Mouse (Mus musculus): ENCODE measurements around the gene Snap25.

Snap25 gene

DNA sequence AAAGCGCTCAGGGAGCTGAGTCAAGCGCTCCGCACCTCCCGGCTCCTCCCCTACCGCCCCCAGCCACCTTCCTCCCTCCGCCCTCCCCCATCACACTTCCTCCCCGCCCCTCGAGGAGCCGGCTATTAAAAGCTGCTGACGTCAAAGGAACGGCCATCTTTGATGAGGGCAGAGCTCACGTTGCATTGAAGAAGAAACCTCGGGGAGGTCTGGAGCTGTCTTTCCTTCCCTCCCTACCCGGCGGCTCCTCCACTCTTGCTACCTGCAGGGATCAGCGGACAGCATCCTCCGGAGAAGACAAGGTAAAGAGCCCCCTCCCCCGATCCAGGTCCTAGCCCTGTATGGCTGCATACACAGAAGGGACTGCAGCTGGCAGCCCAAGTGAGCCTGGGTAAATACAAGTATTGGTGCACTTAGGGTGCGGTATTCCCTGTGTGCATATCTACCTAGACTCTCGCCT, at the start of gene Snap25:
Snap25 (plus strand) TSS at position 155 of the 460 bp plus-strand sequence.
- DNase-seq (ENCODE audit: low spot score), result peak; percentile 82

DNA sequence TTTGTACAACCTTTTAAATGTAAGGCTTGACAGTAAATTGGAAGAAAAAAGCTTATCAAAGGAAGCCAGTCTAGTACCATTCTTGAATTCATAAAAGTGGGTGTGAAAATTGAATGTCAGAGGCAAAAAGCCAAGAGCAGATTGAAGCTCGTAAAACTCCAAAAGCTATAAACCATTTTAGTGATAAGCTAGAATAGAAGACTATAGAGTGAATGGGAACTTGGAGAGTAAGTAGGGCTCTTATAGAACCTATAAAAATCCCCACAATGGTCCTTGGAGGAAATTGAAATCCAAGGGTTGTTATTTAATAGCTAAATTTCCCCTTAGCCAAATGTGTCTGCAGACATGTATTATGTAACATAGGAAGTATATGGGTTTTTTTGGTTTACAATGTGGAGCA, 46.3 kb upstream of the Snap25 start:
- no peak for DNase-seq (ENCODE audit: low spot score)

DNA sequence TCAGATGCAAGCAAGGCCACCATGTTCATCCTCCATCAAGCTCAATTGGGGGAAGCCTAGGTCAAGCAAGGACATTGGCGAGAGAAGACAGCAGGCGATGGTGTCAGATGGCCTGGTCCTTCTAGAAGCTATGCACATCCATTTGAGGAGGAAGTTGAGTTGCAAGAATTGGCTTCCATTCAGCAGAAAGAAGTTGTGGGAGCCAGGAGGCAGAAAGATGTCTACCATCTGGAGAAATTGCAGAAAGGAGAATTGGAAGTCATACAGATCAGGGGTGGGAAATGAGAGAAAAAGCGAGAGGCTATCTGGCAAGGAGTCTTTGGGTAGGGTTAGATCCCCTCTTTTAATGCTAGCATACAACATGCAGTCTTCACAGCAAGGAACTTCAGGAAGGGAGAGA, 44.1 kb upstream of the Snap25 start:
- DNase-seq (ENCODE audit: low spot score), result no peak

DNA sequence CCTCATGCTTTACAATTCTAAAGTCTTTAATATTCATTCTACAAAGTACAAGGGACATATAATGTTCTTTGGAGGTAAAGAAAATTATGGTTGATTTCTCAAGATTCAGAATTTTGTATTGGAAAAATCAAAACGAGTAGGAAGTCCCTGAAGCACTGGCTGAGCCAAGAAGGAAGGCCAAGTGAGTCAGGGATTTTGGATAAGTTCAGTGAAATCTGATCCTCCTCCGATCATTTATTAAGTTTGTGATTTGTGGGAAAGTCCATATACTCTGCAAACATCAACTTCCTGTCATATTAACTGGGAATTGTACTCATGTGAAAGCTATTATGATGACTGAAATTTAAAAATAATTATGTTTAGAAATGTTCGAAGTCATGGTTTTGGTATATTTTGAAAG, 43.6 kb upstream of the Snap25 start:
- no peak for DNase-seq (ENCODE audit: low spot score)

DNA sequence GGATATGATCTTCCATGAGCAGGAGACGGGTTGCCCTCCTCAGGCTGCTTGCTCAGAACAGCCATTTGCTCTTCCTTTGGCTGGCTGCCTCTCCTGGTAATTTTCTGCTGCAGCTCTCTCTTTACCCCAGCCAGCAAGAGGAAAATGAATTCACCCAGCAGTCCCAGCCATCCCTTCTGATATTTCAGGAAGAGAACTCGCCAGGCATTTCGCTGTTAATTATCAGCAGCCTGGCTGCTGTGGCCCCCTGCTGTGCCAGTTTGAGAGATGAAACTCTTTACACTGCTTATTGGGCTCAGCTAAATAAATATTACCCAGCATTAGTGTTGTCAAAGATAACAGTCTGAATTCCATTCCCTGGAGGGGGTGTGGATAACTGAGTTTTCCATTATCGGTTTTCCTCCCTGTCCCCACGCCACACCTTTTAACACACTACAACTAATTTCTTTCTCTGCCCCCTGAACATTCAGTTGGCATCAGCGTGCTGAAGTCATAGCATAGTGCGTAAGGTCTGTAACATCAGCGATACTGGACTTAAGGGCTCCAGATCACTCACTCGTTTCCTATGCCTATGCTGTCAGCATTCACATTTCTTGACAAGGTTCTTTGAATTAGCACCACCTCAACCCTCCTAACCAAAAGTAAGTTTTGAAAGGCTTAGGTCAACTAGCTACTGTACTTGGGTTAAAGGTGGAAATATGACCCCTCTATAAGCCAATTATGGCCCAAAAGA, 42.5 kb upstream of the Snap25 start:
- DNase-seq (ENCODE audit: low spot score), result peak; percentile 53

DNA sequence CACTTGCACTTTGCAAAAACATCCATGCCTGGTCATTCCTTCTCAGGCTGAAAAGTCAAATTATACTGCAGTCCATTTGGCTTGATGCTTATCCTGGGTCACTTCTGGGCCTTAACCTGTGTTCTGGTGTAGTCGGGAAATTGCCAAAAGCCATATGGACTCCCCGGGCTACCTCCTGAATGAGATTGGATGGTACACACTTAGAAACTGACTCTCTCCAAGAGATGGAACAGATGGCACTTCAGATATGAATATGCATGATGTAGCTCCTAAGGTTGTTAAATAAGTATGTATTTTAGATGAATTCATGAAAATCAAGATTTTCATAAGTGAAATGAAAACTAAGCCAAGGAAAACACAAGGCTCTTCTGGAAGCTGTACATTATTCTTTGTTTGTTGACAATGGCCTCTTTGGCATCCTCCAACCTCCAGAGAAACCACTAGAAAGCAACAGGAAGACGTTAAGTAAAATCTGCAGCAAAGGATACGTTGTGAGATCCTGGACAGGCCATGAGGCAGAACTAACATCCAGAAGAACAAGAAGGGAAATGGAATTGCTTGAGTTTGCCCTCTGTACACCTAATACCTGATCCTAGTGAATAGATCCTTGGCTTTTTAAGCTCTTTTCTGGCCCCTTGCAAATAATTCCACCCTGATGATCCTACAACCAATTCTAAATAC, 39.0 kb upstream of the Snap25 start:
- no peak for DNase-seq (ENCODE audit: low spot score)

DNA sequence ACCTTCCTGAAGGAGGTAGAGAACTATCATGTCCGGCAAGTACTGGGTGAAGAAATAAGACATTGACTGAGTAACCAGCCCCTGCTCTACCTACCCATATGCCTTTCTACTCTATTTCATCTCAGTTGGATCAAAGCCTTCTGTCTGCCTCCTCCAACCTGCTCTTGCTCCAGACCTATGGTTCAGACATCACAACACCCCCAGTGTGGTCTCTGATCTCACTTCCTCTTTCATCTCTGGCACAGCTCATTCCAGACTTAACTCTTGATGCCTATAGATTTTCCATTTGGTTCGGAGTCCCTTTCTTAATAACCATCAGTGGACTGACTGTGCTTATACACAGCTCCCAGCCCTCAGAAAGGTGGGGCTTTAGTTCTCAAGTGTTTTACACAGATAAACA, 37.1 kb upstream of the Snap25 start:
- DNase-seq (ENCODE audit: low spot score), result no peak

DNA sequence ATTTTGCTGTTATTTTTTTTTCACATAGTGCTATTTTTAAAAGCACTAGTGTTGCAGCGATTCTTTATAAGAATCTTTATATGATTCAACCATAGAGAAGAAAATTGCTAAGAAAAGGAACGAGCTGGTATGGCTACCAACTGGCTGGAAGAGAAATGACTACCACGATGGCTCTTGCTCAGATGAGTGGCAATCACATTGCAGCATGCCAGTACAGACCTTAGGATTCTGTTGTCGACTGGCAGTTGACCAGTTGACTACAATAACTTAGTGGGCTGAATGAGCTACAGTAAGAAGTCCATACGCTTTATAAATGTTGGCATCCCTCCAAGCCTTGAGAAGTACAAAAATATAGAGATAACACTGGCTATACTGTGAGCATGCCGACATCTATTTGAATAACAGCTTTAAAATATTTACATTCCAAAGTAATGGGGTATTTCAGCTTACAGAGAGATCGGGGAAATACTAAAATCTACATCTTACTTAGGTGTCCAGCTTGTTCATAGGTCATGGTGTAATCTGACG, 36.3 kb upstream of the Snap25 start:
- no peak for DNase-seq (ENCODE audit: low spot score)

DNA sequence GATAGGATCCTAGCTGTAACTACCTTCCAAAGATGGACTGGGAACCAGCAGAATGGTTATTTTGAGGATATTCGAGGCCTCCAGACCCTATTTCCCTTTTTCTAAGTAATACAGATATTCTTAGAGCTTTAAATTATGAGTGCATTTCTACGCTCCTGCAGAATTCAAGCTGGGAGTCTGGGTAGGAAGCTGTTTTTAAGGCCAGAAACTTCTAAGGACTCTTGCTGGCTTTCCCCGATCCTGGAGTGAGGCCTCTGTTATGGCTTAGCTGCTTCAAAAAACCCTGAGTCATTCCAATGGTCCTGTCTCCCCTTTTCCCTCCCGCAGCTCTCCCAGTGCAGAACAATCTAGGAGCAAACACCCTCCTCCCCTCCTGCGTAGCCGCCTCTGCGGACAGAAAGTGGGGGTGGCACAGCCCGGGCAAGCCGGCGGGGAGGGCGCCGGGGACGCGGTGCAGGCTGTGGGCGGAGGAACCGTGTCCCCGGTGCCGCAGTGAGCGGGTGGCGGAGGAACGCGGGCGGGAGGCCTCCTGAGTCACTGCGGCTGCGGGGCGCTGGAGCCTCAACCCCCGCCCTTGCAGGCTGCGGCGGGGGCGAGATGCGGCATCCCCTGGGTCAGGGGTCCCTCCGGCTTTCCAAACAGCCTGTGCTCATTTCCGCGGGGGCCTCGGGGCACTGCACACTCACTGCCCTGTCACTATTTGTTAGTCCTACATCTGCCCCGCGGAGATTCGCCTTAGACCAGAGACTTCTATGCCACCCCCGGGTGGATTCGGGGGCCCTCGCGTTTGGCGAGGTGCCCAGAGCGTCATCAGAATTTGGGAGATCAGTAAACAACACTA, 34.7 kb upstream of the Snap25 start:
- DNase-seq (ENCODE audit: low spot score), result peak; percentile 79

DNA sequence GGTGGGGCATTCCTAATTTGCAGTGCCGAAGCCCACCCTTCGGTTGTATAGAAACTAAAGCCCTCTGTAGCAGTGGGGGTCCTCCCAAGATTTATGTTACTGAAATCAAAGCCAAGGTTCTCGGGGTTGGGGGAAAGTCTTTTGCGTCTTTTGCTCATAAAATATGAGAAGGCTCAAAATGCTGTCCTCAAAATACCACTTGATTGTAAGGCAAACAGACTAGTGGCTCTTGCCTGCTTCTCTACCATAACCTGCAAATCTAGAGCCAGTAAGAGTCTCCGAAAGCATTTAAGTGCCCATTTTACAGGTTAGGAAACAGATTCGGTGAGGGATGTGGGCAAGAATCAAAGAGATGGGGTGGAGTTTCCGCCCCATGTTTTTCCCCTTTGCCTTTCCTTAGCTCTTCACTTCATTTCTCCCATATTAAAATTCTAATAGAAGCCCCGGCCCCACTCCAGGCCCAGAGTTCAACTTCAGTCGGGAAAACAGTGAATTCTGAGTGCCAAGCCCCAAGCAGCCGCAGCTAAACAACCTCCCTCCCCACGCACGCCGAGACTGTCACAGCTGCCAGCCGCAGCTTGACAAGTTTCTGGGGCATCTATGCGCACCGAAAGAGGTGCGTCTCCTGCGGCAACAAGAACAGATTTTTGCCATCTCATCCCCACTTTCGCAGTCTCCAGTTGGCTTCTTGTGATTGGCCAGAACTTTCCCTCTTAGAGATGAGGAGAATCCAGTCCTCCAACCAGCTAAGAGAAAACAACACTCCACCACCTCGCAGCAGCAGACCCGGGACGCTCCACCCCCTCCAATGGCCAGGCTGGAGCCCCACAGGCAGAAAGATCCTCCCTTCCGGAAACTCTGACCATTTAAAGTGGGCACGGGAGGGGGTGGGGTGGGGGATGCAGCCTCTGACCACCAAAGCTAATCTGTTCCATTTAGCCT, 33.7 kb upstream of the Snap25 start:
- peak; percentile 81 for DNase-seq (ENCODE audit: low spot score)

DNA sequence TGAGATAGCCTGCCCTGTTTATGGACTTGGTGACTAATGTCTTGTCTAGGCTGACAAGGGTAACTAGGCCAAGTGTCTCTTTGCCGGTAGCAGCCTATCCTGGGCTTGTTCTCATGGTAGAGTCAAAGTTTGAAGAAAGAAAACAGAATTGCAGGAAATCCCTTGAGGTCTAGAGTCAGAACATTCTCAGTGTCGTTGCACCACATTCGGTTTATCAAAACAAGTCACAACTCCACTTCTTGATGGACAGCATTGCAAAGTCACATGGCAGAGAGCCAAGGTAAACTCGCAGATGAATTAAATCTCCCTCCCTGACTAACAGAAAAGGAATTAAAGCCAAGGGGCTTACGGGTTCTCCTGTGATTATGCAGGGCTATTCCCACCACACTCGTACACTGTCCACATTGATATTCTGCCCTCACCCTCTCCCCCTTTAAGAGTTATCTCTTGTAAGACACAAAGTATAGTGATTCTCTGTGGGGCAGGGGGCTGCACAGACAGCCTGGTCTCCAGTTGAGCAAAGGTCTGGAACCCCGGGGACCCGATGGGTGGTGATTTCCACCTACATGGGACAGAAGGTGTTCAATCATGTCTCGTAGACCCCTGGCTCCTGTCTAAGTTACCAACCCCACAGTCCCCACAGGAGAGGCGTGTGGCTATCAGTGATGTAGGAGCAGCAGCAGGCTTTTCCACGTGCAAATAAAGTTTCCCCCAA, 30.9 kb upstream of the Snap25 start:
- DNase-seq (ENCODE audit: low spot score), result no peak

DNA sequence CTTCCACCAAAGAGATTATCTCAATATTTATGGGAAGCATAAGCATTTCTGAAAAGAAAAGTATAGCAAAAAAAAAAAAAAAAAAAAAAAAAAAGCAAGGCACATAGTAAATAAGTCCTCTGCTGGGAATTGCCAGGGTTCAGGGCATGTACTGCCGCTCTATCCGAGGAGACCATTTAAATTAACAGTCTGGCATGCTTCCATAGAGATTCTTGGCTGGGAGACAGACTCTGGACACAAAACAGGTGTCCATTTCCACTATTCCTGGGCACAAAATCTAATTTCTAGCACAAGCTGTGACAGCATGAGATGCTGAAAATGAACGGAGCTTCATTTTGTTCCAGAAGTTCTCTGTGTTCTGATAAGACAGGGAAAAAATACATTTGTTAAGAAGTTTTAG, 27.1 kb upstream of the Snap25 start:
- DNase-seq (ENCODE audit: low spot score), result no peak

DNA sequence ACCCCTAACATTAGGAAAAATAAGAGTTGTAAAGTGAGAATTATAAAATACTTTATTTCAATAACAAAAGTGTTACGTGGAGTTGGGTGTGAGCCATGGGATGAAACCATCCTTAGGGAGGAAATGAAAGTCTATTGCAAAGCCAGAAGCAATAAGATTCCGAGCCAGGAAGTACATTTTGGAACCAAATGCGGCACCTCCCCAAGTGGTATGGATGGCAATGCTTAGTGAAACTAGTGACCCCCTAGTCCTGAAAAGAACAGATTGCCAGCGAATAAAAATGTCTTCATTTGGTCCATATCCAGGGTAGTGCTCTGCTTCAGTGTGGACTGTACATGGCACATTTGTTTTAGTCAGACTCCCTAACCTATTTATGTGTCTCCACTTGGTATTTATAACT, 25.9 kb upstream of the Snap25 start:
- no peak for DNase-seq (ENCODE audit: low spot score)

DNA sequence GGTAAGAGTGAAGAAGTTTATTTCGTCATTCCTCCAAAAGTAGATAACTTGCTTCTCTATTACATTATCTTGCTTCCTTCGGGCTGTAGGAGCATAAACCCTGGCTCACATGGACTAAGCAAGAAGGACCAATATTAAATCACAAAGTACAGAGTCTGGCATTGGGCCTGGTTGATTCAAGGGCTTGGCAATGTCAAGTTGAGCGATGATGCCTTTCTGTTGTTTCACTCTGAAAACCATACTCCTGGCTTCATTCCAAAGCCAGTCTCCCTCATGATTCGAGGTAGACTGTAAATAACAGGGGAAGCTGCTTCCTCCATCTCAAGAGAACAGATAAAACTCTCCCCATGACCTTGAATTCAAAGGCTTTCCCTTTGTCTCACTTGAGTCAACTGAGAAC, 23.8 kb upstream of the Snap25 start:
- no peak for DNase-seq (ENCODE audit: low spot score)

DNA sequence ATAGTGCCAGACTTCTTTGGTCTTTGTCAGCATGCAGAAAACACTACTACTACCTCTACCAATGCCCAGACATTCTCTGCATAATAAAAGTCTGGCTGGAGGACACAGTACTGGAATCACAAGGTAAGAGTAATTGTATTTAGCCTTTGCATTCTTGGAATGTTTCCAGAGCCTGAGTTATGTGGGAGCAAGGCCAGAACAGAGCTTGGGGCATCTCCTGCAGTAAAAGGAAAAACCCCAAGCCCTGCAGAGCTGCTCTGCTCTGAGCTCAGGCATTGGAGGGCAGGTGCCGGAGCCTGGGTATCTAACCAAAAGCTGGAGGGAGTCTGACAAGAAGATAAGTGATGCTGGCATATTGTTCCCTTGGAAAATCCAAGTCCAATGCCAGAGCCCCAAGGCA, 21.6 kb upstream of the Snap25 start:
- DNase-seq (ENCODE audit: low spot score), result no peak

DNA sequence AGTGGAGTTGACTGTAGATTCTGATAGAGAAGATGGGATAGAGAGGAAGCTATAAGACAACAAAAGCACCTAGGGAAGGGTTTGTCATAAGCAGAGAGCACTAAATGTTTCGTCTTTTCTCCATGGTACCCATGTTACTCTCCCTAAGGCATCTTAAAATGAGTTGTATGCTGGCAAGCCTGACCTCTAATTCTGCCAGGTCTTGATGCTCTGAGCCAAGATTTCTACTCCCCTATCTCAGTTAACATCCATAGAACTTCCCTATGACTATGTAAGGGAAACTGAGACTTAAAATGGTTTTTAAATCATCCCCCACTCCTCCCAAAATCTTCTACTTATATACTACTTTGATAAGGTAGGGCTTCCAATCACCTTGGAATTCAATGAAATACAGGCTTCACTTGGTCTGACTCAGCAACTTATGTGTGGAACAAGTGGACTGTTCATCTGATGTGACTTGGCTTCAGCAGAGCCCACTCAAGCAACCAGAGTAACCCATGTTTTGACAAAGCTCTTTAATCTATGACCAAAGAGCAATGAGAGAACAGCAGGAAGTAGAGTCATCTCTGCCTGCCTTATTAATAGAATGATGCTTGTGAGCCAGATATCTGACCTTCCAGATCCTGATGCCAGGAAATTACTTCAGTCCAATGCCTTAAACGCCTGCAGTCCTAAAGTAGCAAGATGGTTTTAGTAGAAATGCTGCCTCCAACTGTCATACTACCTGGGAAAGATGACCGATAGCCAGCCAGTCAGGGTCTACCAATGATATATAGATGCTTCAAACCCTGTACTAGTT, 13.6 kb upstream of the Snap25 start:
- no peak for DNase-seq (ENCODE audit: low spot score)

DNA sequence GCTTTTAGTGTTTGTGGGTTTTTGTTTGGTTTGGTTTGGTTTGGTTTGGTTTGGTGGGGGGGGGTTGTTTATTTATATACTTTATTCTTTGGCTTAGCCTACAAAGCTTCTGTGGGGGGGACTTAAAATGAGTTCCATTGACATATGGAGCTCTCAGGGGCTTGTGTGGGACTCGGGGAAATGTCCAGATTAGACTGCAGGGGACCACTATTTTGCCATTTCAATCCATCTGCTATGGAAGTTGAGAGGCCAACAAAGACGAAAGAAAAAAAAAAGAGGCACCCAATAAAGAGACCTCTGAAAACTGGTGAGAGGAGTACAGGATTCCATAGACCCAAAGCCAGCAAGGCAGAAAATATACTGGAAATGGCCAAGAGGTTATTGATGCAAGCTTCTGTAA, 9.9 kb upstream of the Snap25 start:
- no peak for DNase-seq (ENCODE audit: low spot score)

DNA sequence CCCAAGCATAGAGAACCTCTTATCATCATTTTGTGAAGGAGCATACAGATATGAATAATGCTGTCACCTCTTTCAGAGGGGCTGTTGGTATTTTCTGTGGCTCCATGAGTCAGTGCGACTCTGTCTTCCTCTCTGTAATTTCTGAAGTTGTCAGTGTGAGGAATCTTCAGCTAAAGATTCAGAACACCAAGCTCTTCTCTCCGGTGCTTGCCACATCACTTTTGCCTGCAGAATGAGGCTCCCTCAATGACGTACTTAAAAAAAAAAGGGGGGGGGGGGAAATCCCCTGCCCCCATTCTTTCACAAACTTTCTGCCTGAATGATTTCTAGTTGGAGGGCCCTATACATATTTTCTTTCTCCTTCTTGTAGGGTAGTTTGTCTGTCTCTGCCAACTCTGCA, 2.1 kb upstream of the Snap25 start:
- DNase-seq (ENCODE audit: low spot score), result no peak

DNA sequence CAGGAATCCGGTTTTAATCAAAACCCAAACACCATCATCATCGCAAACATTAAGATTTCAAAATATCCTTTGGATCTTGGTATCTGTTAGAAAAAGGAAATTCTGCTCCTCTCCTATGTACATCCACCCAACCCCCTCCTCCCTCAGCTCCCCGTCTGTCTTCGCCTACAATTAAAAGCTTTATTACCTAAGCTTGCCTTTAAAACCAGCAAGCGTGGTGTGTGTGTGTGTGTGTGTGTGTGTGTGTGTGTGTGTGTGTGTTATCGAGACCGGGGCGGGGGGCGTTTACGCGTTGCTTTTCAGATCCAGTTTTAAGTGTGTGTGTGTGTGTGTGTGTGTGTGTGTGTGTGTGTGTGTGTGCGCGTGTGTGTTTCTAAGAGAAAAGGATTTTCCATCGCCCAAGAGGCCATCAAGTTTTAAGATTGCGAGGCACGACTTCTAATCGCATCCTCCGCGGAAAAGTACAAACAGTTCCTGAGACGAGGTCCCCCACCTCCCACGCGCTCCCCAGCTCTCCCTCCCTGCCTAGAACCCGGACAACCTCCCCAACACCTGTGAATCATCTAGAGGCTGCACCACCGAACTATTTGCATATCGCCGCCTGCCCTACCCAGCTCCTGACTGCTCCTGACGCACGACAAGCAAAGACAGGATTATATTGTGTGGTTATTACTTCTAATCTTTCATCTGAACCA, 1.4 kb upstream of the Snap25 start:
- peak; percentile 72 for DNase-seq (ENCODE audit: low spot score)

Data from layer of hippocampus, adult 11-12 months (tissue).